Mouse (Mus musculus) kidney, adult 2 months (tissue): ENCODE results near the gene Snx29.

ENCODE experiments used
- CTCF ChIP-seq: fragments of 200-500 bp; conservative IDR thresholded peaks from 2 replicates; pipeline ENCODE4 v1.5.1; 2011; ENCODE audit warnings: low read depth, mild to moderate bottlenecking, control low read depth, low read length, moderate library complexity, mixed read lengths; ENCODE audit not compliant: insufficient read depth, insufficient read length
- POLR2A ChIP-seq: fragments of 200-500 bp; IDR thresholded peaks from one replicate; pipeline ENCODE4 v1.6.1; 2011; ENCODE audit warnings: low read depth, low read length, control low read depth

DNA sequence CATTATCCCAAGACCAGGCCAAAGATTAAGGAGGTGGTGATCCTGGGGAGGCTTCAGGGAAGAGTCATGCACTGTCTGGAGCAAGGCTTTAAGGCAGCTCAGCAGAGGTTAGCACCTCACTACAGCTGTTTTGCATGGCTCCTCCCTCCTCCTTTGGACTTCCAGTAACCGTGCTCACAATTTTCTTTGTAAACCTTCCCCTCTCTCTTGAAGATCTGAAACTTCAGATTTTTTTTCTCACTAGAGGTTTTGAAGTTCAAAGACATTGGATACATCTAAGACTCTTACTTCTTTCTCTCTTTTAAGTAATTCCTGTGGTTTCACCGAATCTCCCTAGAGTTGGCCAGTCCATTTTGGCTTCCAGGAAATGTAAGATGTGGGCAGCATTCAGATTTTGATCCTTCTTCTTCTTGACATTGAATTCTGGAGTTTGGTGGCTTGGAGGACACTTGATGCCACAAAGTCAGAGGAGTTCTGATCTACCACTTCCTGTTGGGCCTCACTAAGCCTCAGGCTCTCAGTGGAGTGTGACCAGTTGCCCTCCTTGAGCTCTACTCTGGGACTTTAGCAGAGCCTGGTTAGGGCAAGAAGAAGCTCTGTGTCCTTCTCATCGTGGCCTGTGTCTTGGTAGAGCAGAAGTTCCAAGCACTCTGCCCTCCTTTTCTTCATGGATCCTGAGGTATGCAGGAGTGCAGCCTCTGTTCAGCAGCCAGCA lies 255.0 kb downstream of the Snx29 start:
- no peak for TF ChIP-seq CTCF
- no peak for TF ChIP-seq POLR2A
